Mouse (Mus musculus) v-Abl transformed pro-B cells (cell line): ENCODE data around the gene Gm21518.
"Not testable (repeated sequence)": the region's sequence is repeated elsewhere in the genome, so short reads cannot be mapped to it uniquely, and the experiment has no call there.

Experiments
- in situ Hi-C, 2 experiments: fragments of 400-800 bp; cut with MboI; formaldehyde crosslinking; loops; one replicate each; pipeline ENCODE4 v1.15.1; 2025; ENCODE audit not compliant: unreplicated experiment in 2 of 2

Gene Gm21518

DNA sequence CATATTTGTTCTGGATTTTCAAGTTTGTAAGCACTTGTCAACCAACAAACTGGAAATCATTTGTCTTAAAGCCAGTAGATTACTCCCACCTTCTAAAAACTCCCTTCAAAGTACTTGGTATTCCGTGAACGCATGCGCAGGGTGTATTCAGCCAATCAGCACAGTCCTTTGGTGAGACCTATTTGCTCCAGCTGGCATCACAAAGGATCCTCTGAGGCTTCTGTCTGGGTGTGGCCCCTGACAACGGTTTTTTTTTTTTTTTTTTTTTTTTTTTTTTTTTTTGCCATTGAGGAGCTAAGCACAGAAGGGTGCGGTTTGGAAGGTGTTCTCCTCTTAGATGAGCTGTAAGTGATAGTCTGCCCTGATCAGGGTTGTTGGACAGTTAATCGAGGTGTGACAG, at the start of gene Gm21518:
Gm21518 (plus strand) TSS at position 301 of the 400 bp plus-strand sequence.
- in situ Hi-C loops, result not testable (repeated sequence)
